Mouse (Mus musculus) 3134 (cell line): ENCODE results near the gene Rdh1.
"Not testable (repeated sequence)": the region's sequence is repeated elsewhere in the genome, so short reads cannot be mapped to it uniquely, and the experiment has no call there.

Source experiments
- DNase-seq: peaks from one replicate; pipeline ENCODE4 v3.0.0-alpha.2; 2011; ENCODE audit warnings: low spot score; ENCODE audit not compliant: insufficient read length; ENCODE audit errors: extremely low read depth

Gene Rdh1

DNA sequence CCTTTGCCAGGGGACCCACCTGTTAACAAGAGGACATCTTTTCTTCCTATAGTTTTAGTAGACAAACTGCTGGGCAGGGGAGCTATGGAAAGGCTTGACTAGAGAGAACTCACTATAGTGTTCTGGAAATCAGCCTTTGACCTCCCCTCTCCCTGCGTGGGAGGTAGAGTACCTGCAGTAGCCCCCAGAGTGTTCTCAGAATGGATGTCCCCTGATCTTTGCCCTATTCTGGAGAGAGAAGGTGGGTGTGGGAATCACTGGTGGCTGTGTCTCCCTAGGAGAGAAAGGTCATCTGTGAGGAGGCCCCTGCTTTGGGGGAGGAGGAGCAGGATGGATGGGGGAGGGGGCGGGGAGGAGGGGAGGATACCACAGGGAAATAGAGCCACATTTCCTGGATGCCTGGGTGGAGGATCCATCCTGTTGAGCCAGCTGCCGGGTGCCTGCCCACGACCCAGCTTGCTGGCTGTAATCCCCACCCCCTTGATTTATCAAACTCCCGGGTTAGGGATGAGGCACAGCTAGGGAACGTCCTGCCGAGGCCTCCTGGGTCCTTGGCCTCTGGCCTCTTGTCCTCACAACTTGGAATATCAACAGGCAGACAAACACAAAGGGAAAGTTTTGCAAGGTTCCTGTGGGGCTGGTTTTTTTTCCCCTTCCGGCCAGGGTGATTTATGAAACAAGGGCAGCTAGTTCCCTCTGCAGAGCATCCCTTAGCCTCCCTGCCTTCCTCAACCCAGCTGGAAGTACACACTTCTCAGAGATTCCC is 10.5 kb upstream of the Rdh1 start:
- no peak for DNase-seq

DNA sequence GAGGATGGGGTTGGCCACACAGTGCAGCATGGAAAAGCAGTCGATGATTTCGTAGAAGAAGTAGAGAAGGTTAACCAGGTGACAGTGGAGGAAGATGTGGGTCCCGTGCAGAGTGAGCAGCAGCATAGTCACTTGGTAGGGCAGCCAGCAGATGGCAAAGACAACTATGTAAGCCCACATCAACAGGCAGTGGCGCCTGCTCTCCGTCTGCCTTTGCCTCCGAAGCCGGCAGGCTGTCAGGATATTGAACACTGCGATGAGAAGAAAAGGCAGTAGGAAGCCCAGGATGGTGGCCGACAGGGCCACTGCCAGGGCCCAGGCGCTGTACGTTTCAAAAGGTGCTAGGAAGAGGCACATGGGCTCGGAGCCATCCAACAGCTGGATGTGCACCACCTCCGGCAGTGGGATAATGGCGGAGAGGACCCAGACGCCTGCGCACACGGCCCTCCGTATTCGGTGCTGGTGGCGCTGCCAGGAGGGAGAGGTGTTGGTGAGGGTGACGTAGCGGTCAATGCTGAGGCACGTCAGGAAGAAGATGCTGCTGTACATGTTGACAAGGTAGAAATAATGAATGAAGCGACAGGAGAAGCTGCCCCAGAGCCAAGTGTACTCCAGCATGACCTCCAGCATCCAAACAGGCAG is 9.3 kb upstream of the Rdh1 start:
- no peak for DNase-seq

GRCm38 (mm10) chr10:127751548-127751947 is 8.0 kb upstream of the Rdh1 start, which contains the start of gene Gpr182:
Gene Gpr182, minus strand, starts transcription at chr10:127751732.
- DNase-seq, result no peak

DNA sequence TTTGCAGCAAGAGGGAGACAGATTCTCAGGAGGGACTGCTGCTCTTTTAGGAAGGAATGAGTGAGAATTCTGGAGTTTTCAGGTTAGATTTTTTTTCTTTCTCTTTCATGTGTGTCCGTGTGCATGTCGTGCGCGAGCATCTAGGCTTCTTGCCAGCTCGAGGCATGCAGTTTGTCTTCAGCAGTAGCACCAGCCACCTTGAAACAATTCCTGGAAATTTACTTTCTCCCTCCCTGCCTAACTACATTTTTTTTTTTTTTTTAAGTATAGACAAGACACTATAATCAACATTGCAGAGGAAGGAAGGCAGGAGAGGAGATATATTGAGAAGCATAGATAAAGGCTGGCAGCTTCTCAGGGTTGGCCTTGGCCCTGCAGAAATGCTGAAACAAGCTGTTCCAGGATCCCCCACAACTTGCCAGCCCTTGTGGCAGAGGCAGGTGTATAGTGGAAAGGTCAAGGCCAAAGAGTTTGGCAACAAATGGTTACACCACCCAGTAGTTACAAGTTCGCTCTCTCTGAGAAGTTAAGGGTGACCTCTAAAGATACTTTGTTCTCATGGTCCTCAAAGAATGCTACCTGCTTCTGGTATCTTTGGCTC is 4.9 kb upstream of the Rdh1 start:
- no peak for DNase-seq

- no peak for DNase-seq
These were observed 4.3 kb upstream of the Rdh1 start for GRCm38 (mm10) chr10:127755246-127755645.

DNA sequence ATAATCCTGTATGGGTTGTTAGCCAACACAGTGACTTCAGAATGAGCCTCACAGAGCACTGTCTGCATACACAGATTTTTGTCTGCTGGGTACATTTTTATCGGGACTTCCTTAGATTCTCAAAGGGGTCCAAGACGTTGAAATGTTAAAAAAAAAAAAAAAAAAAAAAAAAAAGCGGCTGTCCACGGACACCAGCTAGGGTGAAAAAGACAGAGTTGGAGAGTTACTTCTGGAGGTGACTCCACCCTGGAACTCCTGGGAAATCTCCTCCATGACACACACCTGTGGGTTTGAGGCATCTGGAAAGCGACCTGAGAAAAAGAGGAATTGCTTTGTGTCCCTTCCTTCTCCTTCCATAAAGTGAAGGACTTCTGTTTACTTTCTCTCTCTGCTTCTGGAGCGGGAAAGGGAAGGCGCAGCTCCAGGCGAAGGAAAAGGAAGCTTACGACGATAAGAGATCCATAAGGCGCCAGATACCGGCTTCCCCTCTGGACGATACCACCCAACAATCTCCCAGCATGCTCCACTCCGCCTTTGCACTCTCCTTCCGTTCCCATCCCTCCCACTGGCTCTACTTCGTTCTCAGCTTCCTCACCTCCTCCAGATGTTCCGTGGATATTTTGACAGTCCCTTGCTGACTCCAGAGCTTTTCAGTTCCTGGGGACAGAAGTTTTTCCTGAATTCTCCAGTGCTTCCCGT is 3.6 kb upstream of the Rdh1 start:
- DNase-seq, result no peak

- DNase-seq, result not testable (repeated sequence)
These were observed 3.4 kb downstream of the Rdh1 start for GRCm38 (mm10) chr10:127762926-127763325.

DNA sequence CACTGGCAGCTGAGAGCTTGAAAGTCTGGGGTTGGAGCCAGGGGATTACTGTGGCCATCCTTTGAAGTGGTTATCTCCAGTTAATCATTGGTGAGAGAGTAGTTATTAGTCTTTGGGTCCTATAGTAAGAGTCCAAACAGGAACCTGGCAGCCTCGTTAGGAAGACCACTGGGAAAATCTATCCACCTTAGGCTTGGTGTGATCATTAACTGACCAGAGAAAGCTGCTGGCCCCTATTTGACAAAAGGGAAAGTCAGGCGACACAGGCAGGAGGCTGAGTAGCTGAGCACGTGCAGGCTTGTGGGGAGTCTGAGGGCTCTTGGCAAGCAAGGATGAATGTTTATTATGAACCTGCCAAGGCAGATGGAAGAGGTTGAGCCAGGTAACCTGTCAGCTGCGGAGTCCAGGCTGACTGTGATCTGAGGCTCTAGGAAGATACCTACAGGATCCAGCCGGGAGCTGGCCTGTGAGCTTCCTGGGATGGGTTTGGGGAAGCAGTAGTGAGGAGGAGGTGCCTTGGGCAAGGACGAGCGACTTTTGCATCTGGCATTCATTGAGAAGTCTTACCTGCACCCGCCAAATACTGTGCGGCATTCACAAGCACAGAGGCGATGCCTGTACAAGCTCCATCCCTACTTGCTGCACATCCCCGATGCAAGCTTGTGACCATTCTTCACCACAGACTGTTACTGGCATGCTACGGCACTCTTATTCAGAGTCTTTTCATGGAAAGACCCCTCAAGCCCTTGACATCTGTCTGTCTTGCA is 4.6 kb downstream of the Rdh1 start:
- DNase-seq, result no peak

DNA sequence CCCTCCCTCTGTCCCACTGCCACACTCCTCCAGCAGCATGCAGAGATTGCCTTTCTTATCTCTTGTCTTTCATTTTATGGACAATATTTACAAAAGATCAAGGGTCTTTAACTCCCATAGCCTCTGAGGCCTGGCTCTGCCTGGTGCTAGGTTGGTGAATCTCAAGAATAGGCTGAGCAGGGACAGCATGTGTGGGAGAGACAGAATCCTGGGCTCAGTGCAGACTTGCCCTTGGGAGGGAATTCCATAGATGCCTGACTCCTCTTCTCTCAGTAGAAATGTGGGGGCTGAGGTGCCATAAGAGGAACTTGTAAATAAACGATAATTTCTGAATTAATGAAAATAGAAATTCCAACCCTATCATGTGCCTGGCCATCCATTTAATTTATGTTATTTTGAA is 7.0 kb downstream of the Rdh1 start:
- DNase-seq, result no peak

- DNase-seq, result no peak
These were observed 16.5 kb downstream of the Rdh1 start, which contains the start of gene Rdh9 for GRCm38 (mm10) chr10:127776011-127776410. Gene Rdh9, plus strand, starts transcription at chr10:127776386.

DNA sequence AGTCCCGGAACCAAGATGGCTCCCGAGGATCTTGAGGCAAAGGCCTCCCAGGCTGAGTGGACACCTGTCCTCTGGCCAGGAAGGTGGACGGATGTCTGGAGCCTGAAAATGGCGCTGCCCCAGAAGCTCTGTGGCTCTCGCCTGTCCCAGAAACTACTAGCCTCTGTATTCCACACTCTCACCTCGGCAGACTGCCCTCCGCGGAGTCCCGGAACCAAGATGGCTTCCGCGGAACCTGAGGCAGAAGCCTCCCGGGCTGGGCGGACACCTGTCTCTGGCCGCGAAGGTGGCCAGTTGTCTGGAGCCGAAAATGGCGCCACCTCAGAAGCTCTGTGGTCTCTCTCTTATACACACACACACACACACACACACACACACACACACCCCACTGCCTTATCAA is 22.8 kb downstream of the Rdh1 start:
- DNase-seq, result not testable (repeated sequence)

- not testable (repeated sequence) for DNase-seq
These were observed 25.9 kb downstream of the Rdh1 start for GRCm38 (mm10) chr10:127785411-127785810.

DNA sequence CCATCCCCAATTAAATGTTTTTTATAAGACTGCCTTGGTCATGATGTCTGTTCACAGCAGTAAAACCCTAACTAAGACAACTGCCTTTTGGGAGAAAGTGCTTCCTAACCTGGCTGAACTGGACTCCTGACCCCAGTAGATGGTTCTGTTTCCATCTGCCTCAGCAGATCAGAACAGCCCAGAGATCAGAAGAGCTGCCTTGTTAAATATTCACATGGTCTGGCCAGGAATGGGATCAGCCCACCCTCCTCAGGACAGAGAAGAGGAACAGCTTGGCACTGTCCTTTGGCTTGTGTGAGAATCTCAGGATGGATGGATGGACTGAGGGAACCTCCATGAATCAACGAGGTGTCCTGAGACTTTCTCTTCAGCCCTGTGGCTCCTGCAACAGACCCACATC is 39.8 kb downstream of the Rdh1 start:
- DNase-seq, result no peak

GRCm38 (mm10) chr10:127800891-127801290 is 41.4 kb downstream of the Rdh1 start, which contains the start of gene Rdh16:
Gene Rdh16, plus strand, starts transcription at chr10:127801152.
- no peak for DNase-seq

- no peak for DNase-seq
These were observed 42.1 kb downstream of the Rdh1 start for GRCm38 (mm10) chr10:127801612-127802011.

DNA sequence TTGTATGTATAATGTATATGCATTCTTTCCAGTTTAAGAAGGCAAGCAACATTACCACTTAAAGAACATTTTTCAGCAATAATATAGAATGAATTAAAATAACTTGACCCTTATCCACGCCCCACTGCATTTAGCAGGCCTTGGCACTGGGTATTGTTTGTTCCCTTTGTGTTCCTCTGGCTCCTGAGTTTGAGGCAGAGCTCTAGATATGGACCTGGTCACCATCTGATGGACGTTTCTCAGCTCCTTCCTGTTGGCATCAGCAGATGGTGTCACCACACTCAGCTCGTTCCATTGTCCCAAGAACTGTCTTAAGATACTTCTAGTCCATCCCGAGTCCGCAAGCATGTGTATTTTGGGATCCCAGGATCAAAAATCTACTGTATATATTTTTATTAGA is 42.7 kb downstream of the Rdh1 start:
- DNase-seq, result no peak

- DNase-seq, result no peak
These were observed 44.9 kb downstream of the Rdh1 start for GRCm38 (mm10) chr10:127804416-127804815.

- DNase-seq, result no peak
These were observed 56.4 kb downstream of the Rdh1 start for GRCm38 (mm10) chr10:127815888-127816287.

DNA sequence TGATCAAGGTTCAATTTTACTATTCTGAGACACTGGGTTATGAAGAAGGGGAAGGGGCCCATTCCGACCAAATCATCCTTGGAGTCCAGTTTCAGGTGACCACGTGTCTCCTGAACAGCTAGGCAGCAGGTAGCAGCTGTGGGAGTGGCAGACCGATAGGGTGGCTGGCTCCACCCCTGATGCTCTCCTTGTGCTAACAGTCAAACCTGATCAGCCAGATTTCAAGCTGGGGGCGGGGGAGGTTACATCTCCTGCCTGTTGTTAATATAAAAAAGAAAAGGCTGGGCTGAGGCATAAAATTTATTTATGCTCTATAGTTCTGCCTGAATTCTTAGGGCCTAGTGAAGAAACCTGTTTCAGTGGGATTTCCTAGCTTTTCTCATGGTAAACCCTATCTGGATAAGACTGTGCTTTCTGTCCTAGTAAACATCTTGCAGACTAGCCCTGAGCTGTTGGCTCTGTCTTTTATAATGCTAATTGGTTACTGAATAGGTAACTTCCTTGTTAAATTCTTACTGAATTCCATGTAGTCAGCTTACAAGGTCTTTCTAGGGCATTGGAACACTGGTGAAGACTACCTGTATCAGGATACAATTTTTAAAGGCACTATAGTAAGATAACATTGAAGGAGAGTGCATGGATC is 57.9 kb downstream of the Rdh1 start:
- DNase-seq, result not testable (repeated sequence)
